Mouse (Mus musculus) lung, postnatal 0 days (tissue): ENCODE results near the gene Bloc1s2.

Source experiments
- CTCF ChIP-seq: IDR thresholded peaks from 2 replicates; pipeline ENCODE4 v1.5.1; 2016; ENCODE audit warnings: antibody characterized with exemption, mild to moderate bottlenecking
- EP300 ChIP-seq: IDR thresholded peaks from 2 replicates; pipeline ENCODE4 v1.6.1; 2016; ENCODE audit warnings: antibody characterized with exemption, mild to moderate bottlenecking, control low read depth

GRCm38 (mm10) chr19:44153781-44154180 lies 7.5 kb upstream of the Bloc1s2 start:
- TF ChIP-seq EP300 (no peak), CTCF (no peak)
